Mouse (Mus musculus) small intestine, adult 2 months (tissue): Measurements from ENCODE around the gene Gm9573. TPM values are rescaled to one million over a fixed set of nuclear protein-coding genes. Genes with fewer than 3 reads are reported as not detected.

Experiments used
- H3K27ac ChIP-seq: fragments of 200-500 bp; 2 replicates; pipeline ENCODE4 v1.5.1; 2012; ENCODE audit warnings: low read depth, low read length, control low read depth, inconsistent platforms; ENCODE audit not compliant: insufficient read depth
- H3K27me3 ChIP-seq: fragments of 200-500 bp; 2 replicates; pipeline ENCODE4 v1.6.1; 2012; ENCODE audit warnings: mild to moderate bottlenecking, moderate library complexity, low read length, inconsistent platforms; ENCODE audit not compliant: control insufficient read depth, insufficient read depth
- H3K36me3 ChIP-seq: fragments of 200-500 bp; 2 replicates; pipeline ENCODE4 v1.6.1; 2012; ENCODE audit warnings: mild to moderate bottlenecking, low read length, control low read depth, inconsistent platforms; ENCODE audit not compliant: control insufficient read depth, insufficient read depth
- H3K4me1 ChIP-seq: fragments of 200-500 bp; 2 replicates; pipeline ENCODE4 v1.6.1; 2012; ENCODE audit warnings: low read length, inconsistent platforms, mixed read lengths; ENCODE audit not compliant: control insufficient read depth, insufficient read depth, insufficient read length
- H3K4me3 ChIP-seq: fragments of 200-500 bp; 2 replicates; pipeline ENCODE4 v1.5.1; 2012; ENCODE audit warnings: low read depth, mild to moderate bottlenecking, control low read depth, inconsistent platforms, low read length, moderate library complexity
- CTCF ChIP-seq: fragments of 200-500 bp; IDR thresholded peaks from 2 replicates; pipeline ENCODE4 v1.5.1; 2012; ENCODE audit warnings: low read depth, mild to moderate bottlenecking, control low read depth, inconsistent platforms, low read length, moderate library complexity, mixed read lengths; ENCODE audit not compliant: insufficient replicate concordance, insufficient read length; ENCODE audit errors: extremely low read depth
- POLR2A ChIP-seq: fragments of 200-500 bp; IDR thresholded peaks from 2 replicates; pipeline ENCODE4 v1.6.1; 2012; ENCODE audit warnings: low read depth, mild to moderate bottlenecking, control low read depth, inconsistent platforms, low read length, moderate library complexity
- WGBS: fragments of 180-500 bp; shearing (Covaris S2); methylation state at CpG from one replicate; pipeline ENCODE4 v1.1.7; 2018; 5-methylcytosine and 5-hydroxymethylcytosine counted together
- polyA plus RNA-seq: library from polyadenylated mRNA; depleted of rRNA; stranded (reverse); fragments of >200 nt; gene quantifications from 2 replicates; pipeline ENCODE4 v1.2.3, GENCODE M21; 2012; rRNA removed

Gene Gm9573
- polyA plus RNA-seq, 1 experiment, result not detected

GRCm38 (mm10) chr17:35587291-35587690 lies 39.1 kb downstream of the Gm9573 start:
- TF ChIP-seq CTCF (no peak), POLR2A (no peak)
- Histone ChIP-seq H3K27ac (no peak overlapping the region), H3K27me3 (no peaks in the 10 kb centered on the region), H3K4me3 (no peak overlapping the region), H3K4me1 (peaks cover 7% of the 10 kb centered on the region; the same call in 1 of the 2 replicates), H3K36me3 (no peaks in the 10 kb centered on the region)
- 67% methylated on average over 1 of the region's 1 CpGs for WGBS

GRCm38 (mm10) chr17:35584330-35584937 lies 42.0 kb downstream of the Gm9573 start:
- Histone ChIP-seq H3K4me1 (peaks cover 3% of the 10 kb centered on the region; the same call in 1 of the 2 replicates), H3K27ac (no peak overlapping the region), H3K36me3 (no peaks in the 10 kb centered on the region), H3K4me3 (no peak overlapping the region), H3K27me3 (no peaks in the 10 kb centered on the region)
- 10% methylated on average over 16 of the region's 16 CpGs for WGBS
- TF ChIP-seq CTCF, result peak; percentile 89
- no peak for TF ChIP-seq POLR2A

- Histone ChIP-seq H3K4me3 (no peak overlapping the region), H3K27me3 (no peaks in the 10 kb centered on the region), H3K4me1 (peaks cover 3% of the 10 kb centered on the region; the same call in 1 of the 2 replicates), H3K27ac (no peak overlapping the region), H3K36me3 (no peaks in the 10 kb centered on the region)
- 100% methylated on average over 1 of the region's 1 CpGs for WGBS
- TF ChIP-seq CTCF, result peak; percentile 55; the same call in 1 of the 2 replicates
- TF ChIP-seq POLR2A, result no peak
Observed at GRCm38 (mm10) chr17:35582900-35583299, 43.5 kb downstream of the Gm9573 start.

- H3K4me3 ChIP-seq, result no peak overlapping the region
- no peaks in the 10 kb centered on the region for H3K36me3 ChIP-seq
- 17% methylated on average over 6 of the region's 6 CpGs for WGBS
- TF ChIP-seq CTCF (peak; percentile 99), POLR2A (no peak)
- H3K27me3 ChIP-seq, result no peaks in the 10 kb centered on the region
- peaks cover 3% of the 10 kb centered on the region for H3K4me1 ChIP-seq
- H3K27ac ChIP-seq, result no peak overlapping the region
Observed at GRCm38 (mm10) chr17:35578211-35578610, 48.2 kb downstream of the Gm9573 start.

GRCm38 (mm10) chr17:35571477-35571876 lies 55.0 kb downstream of the Gm9573 start:
- Histone ChIP-seq H3K27ac (no peak overlapping the region), H3K4me3 (no peak overlapping the region), H3K4me1 (peaks cover 3% of the 10 kb centered on the region), H3K27me3 (0 out of 2 replicates have a peak, but pooled peaks cover 5% of the 10 kb centered on the region), H3K36me3 (no peaks in the 10 kb centered on the region)
- WGBS, result 94% methylated on average over 7 of the region's 7 CpGs
- no peak for TF ChIP-seq POLR2A
- TF ChIP-seq CTCF, result no peak

- Histone ChIP-seq H3K27me3 (0 out of 2 replicates have a peak, but pooled peaks cover 5% of the 10 kb centered on the region), H3K36me3 (no peaks in the 10 kb centered on the region), H3K4me3 (no peak overlapping the region), H3K27ac (no peak overlapping the region), H3K4me1 (peaks cover 3% of the 10 kb centered on the region)
- 84% methylated on average over 14 of the region's 14 CpGs for WGBS
- no peak for TF ChIP-seq CTCF
- TF ChIP-seq POLR2A, result no peak
Observed at GRCm38 (mm10) chr17:35570836-35571235, 55.6 kb downstream of the Gm9573 start.

GRCm38 (mm10) chr17:35569091-35569944 lies 57.1 kb downstream of the Gm9573 start:
- Histone ChIP-seq H3K36me3 (no peaks in the 10 kb centered on the region), H3K27ac (no peak overlapping the region), H3K4me3 (no peak overlapping the region), H3K27me3 (0 out of 2 replicates have a peak, but pooled peaks cover 5% of the 10 kb centered on the region), H3K4me1 (no peaks in the 10 kb centered on the region)
- 15% methylated on average over 28 of the region's 28 CpGs for WGBS
- TF ChIP-seq POLR2A (no peak), CTCF (no peak)

Other genes with a start within 250 kb of the Gm9573 start
- gene H2-Q4, start 247.0 kb downstream of the Gm9573 start, polyA plus RNA-seq, result 60.9 and 159 TPM in 2 replicates
- 23.8 and 59.3 TPM in 2 replicates for gene H2-Q6, start 201.8 kb downstream of the Gm9573 start, polyA plus RNA-seq
- 74.1 and 186 TPM in 2 replicates for gene H2-Q7, start 187.5 kb downstream of the Gm9573 start, polyA plus RNA-seq
- gene H2-Q10, start 156.5 kb downstream of the Gm9573 start, polyA plus RNA-seq, result 8.5 and 12.0 TPM in 2 replicates
- gene Pou5f1, start 120.6 kb downstream of the Gm9573 start, polyA plus RNA-seq, result not detected in 2 replicates
- 7.3 and 8.1 TPM in 2 replicates for gene Tcf19, start 109.8 kb downstream of the Gm9573 start, polyA plus RNA-seq
- gene Cchcr1, start 109.5 kb downstream of the Gm9573 start, polyA plus RNA-seq, result 3.2 and 3.5 TPM in 2 replicates
- gene Psors1c2, start 93.4 kb downstream of the Gm9573 start, polyA plus RNA-seq, result 0.15 and 0.37 TPM in 2 replicates
- 0.08 and 0.39 TPM in 2 replicates for gene Cdsn, start 74.5 kb downstream of the Gm9573 start, polyA plus RNA-seq
- not detected in 2 replicates for gene 2300002M23Rik, start 59.2 kb downstream of the Gm9573 start, polyA plus RNA-seq
- gene Sfta2, start 25.1 kb downstream of the Gm9573 start, polyA plus RNA-seq, result not detected in 2 replicates
- gene Mucl3, start 17.1 kb upstream of the Gm9573 start, polyA plus RNA-seq, result 0.23 and 85.7 TPM in 2 replicates
- 18.2 and 26.5 TPM in 2 replicates for gene Vars2, start 41.0 kb upstream of the Gm9573 start, polyA plus RNA-seq
- 11.0 and 17.2 TPM in 2 replicates for gene Gtf2h4, start 47.1 kb upstream of the Gm9573 start, polyA plus RNA-seq
- gene Ddr1, start 78.0 kb upstream of the Gm9573 start, polyA plus RNA-seq, result 51.9 and 76.9 TPM in 2 replicates
- 6.1 and 8.6 TPM in 2 replicates for gene Ier3, start 195.0 kb upstream of the Gm9573 start, polyA plus RNA-seq
- gene Flot1, start 196.6 kb upstream of the Gm9573 start, polyA plus RNA-seq, result 33.4 and 53.2 TPM in 2 replicates
- gene Tubb5, start 211.7 kb upstream of the Gm9573 start, polyA plus RNA-seq, result 82.8 and 157 TPM in 2 replicates
- gene Mdc1, start 214.9 kb upstream of the Gm9573 start, polyA plus RNA-seq, result 1.7 and 3.2 TPM in 2 replicates
- 9.3 and 15.9 TPM in 2 replicates for gene Nrm, start 234.7 kb upstream of the Gm9573 start, polyA plus RNA-seq
- 16.5 and 22.0 TPM in 2 replicates for gene Ppp1r18, start 239.0 kb upstream of the Gm9573 start, polyA plus RNA-seq